Mouse (Mus musculus) embryonic fibroblast, embryonic 13.5 days (primary cell): ENCODE results near the gene C130074G19Rik. TPM values are rescaled to one million over a fixed set of nuclear protein-coding genes. Genes with fewer than 3 reads are reported as not detected.

Experiments used
- H3K27ac ChIP-seq: 2 replicates; pipeline ENCODE4 v1.5.1; 2012; ENCODE audit warnings: low read length, control low read depth, inconsistent platforms; ENCODE audit not compliant: insufficient read depth
- H3K4me1 ChIP-seq: 2 replicates; pipeline ENCODE4 v1.6.1; 2011; ENCODE audit warnings: low read length; ENCODE audit not compliant: control insufficient read depth, insufficient read depth
- H3K4me3 ChIP-seq: 2 replicates; pipeline ENCODE4 v1.5.1; 2011; ENCODE audit warnings: mild to moderate bottlenecking, control low read depth, low read length; ENCODE audit not compliant: insufficient read depth
- CTCF ChIP-seq: IDR thresholded peaks from 2 replicates; pipeline ENCODE4 v1.5.1; 2011; ENCODE audit warnings: mild to moderate bottlenecking, control low read depth, low read length, moderate library complexity, borderline replicate concordance; ENCODE audit not compliant: insufficient read depth
- POLR2A ChIP-seq: IDR thresholded peaks from 2 replicates; pipeline ENCODE4 v1.6.1; 2011; ENCODE audit warnings: low read depth, mild to moderate bottlenecking, control low read depth, low read length, moderate library complexity
- polyA plus RNA-seq: library from polyadenylated mRNA; stranded (reverse); fragments of >200 nt; gene quantifications from 2 replicates; pipeline ENCODE4 v1.2.4, GENCODE M21; 2011; ENCODE audit warnings: low read depth; ENCODE audit not compliant: missing spikeins, insufficient read length

The C130074G19Rik gene
- polyA plus RNA-seq: 0.18 and 0.32 TPM in 2 replicates

DNA sequence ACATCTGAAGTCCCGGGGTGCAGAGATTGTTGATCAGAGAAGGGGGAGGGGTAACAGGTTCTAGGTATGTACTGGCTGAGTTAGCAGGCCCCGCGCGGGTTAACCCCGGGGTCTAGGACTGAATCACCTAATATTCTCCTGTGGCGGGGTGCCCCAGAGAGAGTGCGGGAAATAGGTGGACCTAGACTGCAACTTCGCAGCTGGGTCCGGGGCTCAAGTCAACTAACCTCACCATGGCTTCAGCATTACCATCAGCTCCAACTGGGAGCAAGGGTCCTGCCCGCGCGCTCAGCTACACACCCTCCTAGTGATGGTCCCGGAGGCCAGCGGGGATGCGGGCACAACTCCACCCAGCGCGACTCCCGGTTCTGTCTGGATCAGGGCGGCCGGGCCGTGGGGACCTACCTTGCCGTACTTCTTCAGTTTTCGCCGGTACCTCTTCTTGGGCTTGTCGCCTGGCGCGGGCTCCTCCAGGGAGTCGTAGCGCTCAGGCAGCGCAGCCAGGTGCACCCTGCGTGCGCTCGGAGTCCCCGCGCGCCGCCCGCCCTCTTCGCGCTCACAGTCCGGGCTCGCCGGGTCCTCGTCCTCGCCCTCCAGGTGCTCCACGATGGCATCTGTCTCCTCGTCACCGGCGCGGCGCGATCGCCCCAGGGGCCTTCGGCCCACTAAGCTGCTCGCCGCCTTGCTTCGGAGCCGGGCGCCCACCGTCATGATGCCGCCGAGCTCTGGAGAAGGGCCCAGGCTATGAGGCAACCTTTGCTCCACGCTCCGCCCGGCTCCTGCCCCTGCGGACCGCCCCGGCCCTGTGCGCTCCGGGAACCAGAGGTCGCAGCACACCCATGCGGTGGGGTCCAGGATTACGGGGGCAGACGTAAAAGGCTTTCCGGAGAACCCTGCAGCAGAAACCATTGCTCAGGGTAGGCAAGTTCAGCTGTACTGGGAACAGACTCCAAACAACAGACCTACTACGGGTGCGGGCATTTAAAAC, at the start of gene C130074G19Rik:
C130074G19Rik (minus strand) TSS at position 938 of the 988 bp plus-strand sequence.
- no peak within 1 kb of the TSS for H3K27ac ChIP-seq
- H3K4me3 ChIP-seq: peak within 1 kb of the TSS; percentile 24
- TF ChIP-seq CTCF (no peak), POLR2A (no peak)
- no peaks in the 10 kb centered on the region for H3K4me1 ChIP-seq

DNA sequence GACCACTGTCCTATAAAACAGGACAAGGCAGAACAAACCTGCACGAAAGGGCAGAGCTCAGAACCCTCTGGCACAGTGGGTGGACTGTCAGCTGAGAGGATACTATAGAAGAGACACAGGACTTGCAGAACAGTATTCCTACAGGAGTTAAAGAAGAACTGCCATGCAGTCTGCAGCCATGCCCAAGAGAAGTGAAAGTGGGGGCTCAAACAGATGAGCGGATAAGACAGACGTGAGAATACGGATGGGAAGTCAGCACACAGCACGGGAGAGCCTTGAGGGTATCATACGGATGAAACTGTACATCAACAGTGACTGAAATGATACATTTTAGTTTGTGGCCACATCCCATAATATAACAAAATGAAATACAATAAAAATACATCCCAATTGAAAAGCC, 48.1 kb upstream of the C130074G19Rik start:
- no peak overlapping the region for H3K4me3 ChIP-seq
- no peak overlapping the region for H3K27ac ChIP-seq
- TF ChIP-seq CTCF: no peak
- TF ChIP-seq POLR2A: no peak
- no peaks in the 10 kb centered on the region for H3K4me1 ChIP-seq

DNA sequence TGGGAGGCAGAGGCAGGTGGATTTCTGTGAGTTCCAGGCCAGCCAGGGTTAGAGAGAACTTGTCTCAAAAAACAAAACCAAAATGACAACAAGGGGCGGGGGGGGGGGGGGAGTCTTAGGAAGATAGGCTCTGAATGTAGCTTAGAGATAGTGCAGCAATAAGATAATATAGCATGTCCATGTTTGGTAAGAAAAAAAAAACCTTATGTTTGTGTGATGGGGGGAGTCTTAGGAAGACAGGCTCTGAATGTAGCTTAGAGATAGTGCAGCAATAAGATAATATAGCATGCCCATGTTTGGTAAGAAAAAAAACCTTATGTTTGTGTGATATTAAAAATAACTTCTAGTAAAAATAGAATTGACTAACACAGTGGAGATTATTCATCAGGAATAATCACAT, 45.4 kb upstream of the C130074G19Rik start:
- no peaks in the 10 kb centered on the region for H3K4me1 ChIP-seq
- no peak overlapping the region for H3K27ac ChIP-seq
- TF ChIP-seq CTCF (no peak), POLR2A (no peak)
- no peak overlapping the region for H3K4me3 ChIP-seq

DNA sequence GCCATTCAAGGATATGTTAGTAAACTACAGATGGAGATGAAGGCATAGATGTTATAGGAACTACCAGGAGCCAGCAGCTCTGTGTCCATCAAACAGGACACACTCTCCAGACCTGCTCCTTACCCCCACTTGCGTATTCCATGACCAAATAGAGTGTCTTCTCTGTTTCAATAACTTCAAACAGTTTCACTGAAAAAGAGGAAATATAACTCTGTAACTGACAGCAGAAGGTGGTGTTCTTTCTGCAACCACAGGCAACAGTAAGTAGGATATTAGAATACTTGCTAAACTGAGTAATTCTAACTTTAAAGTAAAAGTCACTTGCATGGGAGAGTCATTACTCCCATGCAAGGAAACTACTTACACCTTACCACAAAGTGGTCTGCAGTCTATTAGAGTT, 44.9 kb upstream of the C130074G19Rik start:
- no peak overlapping the region for H3K4me3 ChIP-seq
- H3K4me1 ChIP-seq: no peaks in the 10 kb centered on the region
- TF ChIP-seq POLR2A (no peak), CTCF (no peak)
- H3K27ac ChIP-seq: no peak overlapping the region

DNA sequence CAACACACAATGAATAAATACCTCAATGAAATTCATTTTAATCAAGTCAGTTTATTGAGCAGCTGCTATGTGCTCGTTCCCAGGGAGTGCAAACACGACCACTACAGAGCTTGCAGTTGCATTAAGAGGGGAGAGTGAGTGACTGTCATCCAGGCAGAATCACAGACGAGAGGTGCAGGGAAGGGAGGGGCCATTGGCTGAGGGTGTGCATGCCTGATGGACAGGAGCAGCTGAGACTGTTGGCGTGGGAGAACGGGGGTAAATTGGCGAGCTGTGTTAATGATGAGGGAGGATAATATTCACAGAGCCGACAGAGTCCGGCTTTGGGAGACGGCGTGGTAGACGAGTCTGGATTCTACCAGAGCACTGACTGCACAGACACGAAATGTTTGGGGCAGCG, 39.8 kb upstream of the C130074G19Rik start:
- Histone ChIP-seq H3K4me1 (no peaks in the 10 kb centered on the region), H3K27ac (no peak overlapping the region), H3K4me3 (no peak overlapping the region)
- TF ChIP-seq POLR2A: no peak
- TF ChIP-seq CTCF: no peak

DNA sequence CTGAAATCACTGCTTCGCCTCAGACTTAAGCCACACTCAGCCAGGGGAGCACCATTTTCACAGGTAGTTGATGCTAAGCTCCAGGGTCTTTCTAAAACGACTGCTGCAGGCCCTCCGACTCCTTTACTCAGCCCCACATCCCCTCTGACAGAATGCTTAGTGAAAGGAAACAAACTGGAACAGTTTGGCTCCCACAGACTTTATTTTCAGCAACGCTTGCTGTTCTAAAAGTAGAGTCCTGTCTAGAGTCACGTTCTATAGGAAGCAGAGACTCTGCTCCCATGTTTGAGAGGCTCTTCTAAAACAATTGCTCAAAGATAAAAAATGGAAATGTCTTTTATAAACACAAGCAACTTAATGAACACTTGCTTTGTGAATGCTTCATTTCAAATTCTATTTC, 37.0 kb upstream of the C130074G19Rik start:
- Histone ChIP-seq H3K4me3 (no peak overlapping the region), H3K4me1 (no peaks in the 10 kb centered on the region), H3K27ac (no peak overlapping the region)
- TF ChIP-seq POLR2A (no peak), CTCF (no peak)

DNA sequence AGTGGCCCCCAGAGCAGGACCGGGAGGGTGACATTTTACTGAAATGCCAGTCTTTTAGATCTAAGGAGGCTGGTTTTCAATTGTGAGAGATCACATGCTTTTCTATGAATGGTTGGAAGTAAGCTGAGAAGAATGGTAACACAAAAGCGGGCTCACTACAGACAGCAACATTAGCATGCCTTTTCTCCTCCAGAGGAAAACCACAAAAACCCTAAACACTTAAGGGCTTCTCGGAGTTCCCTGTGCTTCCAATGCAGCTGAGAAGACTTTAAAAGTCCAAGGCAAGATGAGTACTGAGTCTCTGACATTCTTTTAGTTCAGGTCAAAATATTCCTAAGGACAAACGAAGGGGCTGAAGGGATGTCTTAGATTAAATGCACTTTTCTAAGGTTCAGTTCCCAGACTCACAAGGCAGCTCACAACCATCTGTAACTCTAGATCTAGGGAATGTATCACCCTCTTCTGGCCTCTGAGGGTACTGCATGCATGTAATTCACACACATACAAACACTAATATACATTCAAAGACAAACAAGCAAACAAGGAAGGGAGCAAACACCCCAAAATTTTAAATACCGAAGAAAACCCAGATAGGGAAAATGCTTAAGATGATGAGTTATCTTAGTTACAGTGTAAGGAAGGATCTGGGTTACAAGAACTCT, 35.3 kb upstream of the C130074G19Rik start:
- Histone ChIP-seq H3K4me1 (no peaks in the 10 kb centered on the region), H3K4me3 (no peak overlapping the region), H3K27ac (no peak overlapping the region)
- TF ChIP-seq CTCF: no peak
- no peak for TF ChIP-seq POLR2A

DNA sequence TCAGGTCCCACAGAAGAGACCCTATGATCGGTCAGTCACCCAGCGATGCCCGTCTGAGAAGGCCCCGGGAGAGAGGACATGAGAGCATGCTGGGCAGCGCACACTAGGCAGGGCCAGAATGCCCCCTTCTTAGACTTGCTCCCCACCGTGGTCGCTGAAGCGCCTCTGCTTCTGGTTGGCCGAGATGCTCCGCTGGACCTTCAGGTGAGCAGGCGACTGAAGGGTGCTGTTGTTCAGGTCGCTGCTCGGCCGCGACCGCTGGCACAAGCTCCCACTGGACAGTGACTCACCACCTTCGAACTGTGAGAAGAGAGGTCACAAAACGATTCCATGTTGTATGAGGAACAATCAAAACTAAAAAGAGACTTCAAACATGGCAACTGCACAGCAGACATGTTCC, 29.3 kb upstream of the C130074G19Rik start:
- Histone ChIP-seq H3K4me1 (peaks cover 6% of the 10 kb centered on the region; the same call in 1 of the 2 replicates), H3K27ac (no peak overlapping the region), H3K4me3 (no peak overlapping the region)
- TF ChIP-seq POLR2A (no peak), CTCF (no peak)

DNA sequence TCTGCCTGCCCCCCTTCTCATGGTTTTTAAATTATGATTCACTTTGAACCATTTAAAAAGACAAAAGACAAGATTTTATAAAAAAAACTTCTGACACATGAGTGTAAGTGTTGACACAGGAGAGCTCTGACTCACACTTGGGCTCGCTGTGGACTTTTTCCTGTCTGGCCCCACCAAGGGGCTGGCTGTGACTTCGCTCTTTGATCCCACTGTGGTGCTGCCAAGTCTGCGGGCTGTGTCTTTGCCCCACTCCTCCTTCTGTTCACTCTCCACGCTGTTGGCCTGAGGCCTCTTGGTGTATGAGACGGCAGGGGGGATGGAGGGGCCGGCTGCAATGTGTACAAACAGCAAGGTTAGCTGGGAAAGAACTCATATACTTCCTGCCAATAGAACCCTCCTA, 28.8 kb upstream of the C130074G19Rik start:
- no peak for TF ChIP-seq CTCF
- no peak for TF ChIP-seq POLR2A
- peaks cover 6% of the 10 kb centered on the region; the same call in 1 of the 2 replicates for H3K4me1 ChIP-seq

More for the DNA sequence above, 28.8 kb upstream of the C130074G19Rik start:
- no peak overlapping the region for H3K27ac ChIP-seq
- H3K4me3 ChIP-seq: no peak overlapping the region
